In genomic region chr19:56874601-56875315, GRCm38 (mm10) we compare ENCODE assay signal across 9 mouse cellular contexts. TPM values are rescaled to one million over a fixed set of nuclear protein-coding genes. Genes with fewer than 3 reads are reported as not detected.
DNase-seq lines count a peak whose midpoint lies in the region; ATAC-seq and TF ChIP-seq lines count a peak whose summit lies in the region.
"Had no signal": no experiment of that assay in that cellular context is flagged by ENCODE, and none has a peak within 500 bp of the region (broad histone marks: within the 10 kb centered on the region; RNA-seq: fewer than 3 reads in every experiment).

No protein-coding gene starts in this region.

- 7% methylated on average over 30 of the region's 30 CpGs for WGBS in embryonic facial prominence, embryonic 13.5 days
- WGBS in kidney, postnatal 0 days: 7% methylated on average over 30 of the region's 30 CpGs
- WGBS in neural tube, embryonic 12.5 days: 9% methylated on average over 30 of the region's 30 CpGs

- peak overlapping the region; percentile 97 for H3K4me2 ChIP-seq in embryonic facial prominence, embryonic 13.5 days
- peak overlapping the region; percentile 86 for H3K4me2 ChIP-seq in kidney, postnatal 0 days (ENCODE audit: low read length)
- peak overlapping the region; percentile 97 for H3K4me2 ChIP-seq in neural tube, embryonic 12.5 days (replicated peaks)

- DNase-seq in kidney, adult 18-20 months: peak; percentile 18
- no peak for DNase-seq in kidney, postnatal 25 days
- DNase-seq in kidney, postnatal 0 days (ENCODE audit: low spot score): no peak
- DNase-seq in yolk sac, embryonic 10.5 days (ENCODE audit: low spot score): no peak
- DNase-seq in right cerebral cortex, postnatal 25 days: no peak
- no peak for DNase-seq in cerebellum, adult 9-10 months

- H3K27ac ChIP-seq in embryonic facial prominence, embryonic 13.5 days: no peak overlapping the region
- no peak overlapping the region for H3K27ac ChIP-seq in kidney, postnatal 0 days
- no peak overlapping the region for H3K27ac ChIP-seq in neural tube, embryonic 12.5 days

- H3K9ac ChIP-seq in embryonic facial prominence, embryonic 13.5 days: peak overlapping the region; percentile 72
- peak overlapping the region; percentile 53 for H3K9ac ChIP-seq in kidney, postnatal 0 days (ENCODE audit: low read depth, low read length)
- H3K9ac ChIP-seq in neural tube, embryonic 12.5 days: peak overlapping the region; percentile 44; the same call in 1 of the 2 replicates

- TF ChIP-seq CTCF in kidney, postnatal 0 days (IDR thresholded peaks at IDR 0.05; ENCODE audit: low read depth): no peak

- no peaks in the 10 kb centered on the region for H3K9me3 ChIP-seq in embryonic facial prominence, embryonic 13.5 days
- no peaks in the 10 kb centered on the region for H3K9me3 ChIP-seq in kidney, postnatal 0 days (replicated peaks; ENCODE audit: low read length)
- no peaks in the 10 kb centered on the region for H3K9me3 ChIP-seq in neural tube, embryonic 12.5 days
- H3K9me3 ChIP-seq: G1E had no signal

- H3K4me1 ChIP-seq in embryonic facial prominence, embryonic 13.5 days: peaks cover 46% of the 10 kb centered on the region
- peaks cover 6% of the 10 kb centered on the region for H3K4me1 ChIP-seq in kidney, postnatal 0 days (replicated peaks; ENCODE audit: insufficient read depth, low read length)
- H3K4me1 ChIP-seq in neural tube, embryonic 12.5 days: peaks cover 14% of the 10 kb centered on the region

- H3K36me3 ChIP-seq in embryonic facial prominence, embryonic 13.5 days: no peaks in the 10 kb centered on the region
- H3K36me3 ChIP-seq in kidney, postnatal 0 days (ENCODE audit: insufficient read depth, low read length): no peaks in the 10 kb centered on the region
- H3K36me3 ChIP-seq in neural tube, embryonic 12.5 days: no peaks in the 10 kb centered on the region
- H3K36me3 ChIP-seq: G1E had no signal

- peaks cover 63% of the 10 kb centered on the region for H3K27me3 ChIP-seq in embryonic facial prominence, embryonic 13.5 days
- peaks cover 16% of the 10 kb centered on the region for H3K27me3 ChIP-seq in kidney, postnatal 0 days (ENCODE audit: insufficient read depth, low read length)
- peaks cover 47% of the 10 kb centered on the region for H3K27me3 ChIP-seq in neural tube, embryonic 12.5 days (replicated peaks)

- peak overlapping the region; percentile 56 for H3K4me3 ChIP-seq in embryonic facial prominence, embryonic 13.5 days
- H3K4me3 ChIP-seq in kidney, postnatal 0 days (replicated peaks; ENCODE audit: low read depth, low read length): peak overlapping the region; percentile 46
- peak overlapping the region; percentile 48 for H3K4me3 ChIP-seq in neural tube, embryonic 12.5 days

- 0 out of 2 replicates have a peak, but pooled peaks have one; percentile 8 for ATAC-seq in embryonic facial prominence, embryonic 13.5 days (ENCODE audit: insufficient number of reproducible peaks, insufficient read depth, low FRiP score, low TSS enrichment, low read depth)
- no peak for ATAC-seq in kidney, postnatal 0 days (replicated peaks; ENCODE audit: low FRiP score, low read depth)
- ATAC-seq in neural tube, embryonic 12.5 days (ENCODE audit: low FRiP score, low read depth): no peak

RNA-seq across cellular contexts. Expression of gene Vwa2, which starts 0.7 kb away (rescaled TPM):
- polyA plus RNA-seq in embryonic facial prominence, embryonic 13.5 days (2015; fragmentation: Nextera tagmentation; extraction: Ambion mirVana): 7.5 and 8.0 TPM in 2 replicates
- 18.3 and 18.5 TPM in 2 replicates for polyA plus RNA-seq in kidney, postnatal 0 days (2015; fragmentation: Nextera tagmentation; extraction: Ambion mirVana)
- polyA plus RNA-seq in neural tube, embryonic 12.5 days (2016; fragmentation: Nextera tagmentation; extraction: Ambion mirVana): 1.5 TPM in 2 replicates
- polyA plus RNA-seq: G1E had no signal

RNA-seq across cellular contexts. Expression of gene Tdrd1, which starts 48.7 kb away (rescaled TPM):
- 1.3 and 1.5 TPM in 2 replicates for polyA plus RNA-seq in embryonic facial prominence, embryonic 13.5 days (2015; fragmentation: Nextera tagmentation; extraction: Ambion mirVana)
- polyA plus RNA-seq in kidney, postnatal 0 days (2015; fragmentation: Nextera tagmentation; extraction: Ambion mirVana): 0.48 and 0.58 TPM in 2 replicates
- polyA plus RNA-seq in neural tube, embryonic 12.5 days (2016; fragmentation: Nextera tagmentation; extraction: Ambion mirVana): 0.76 and 0.78 TPM in 2 replicates
- polyA plus RNA-seq: G1E had no signal

RNA-seq across cellular contexts. Expression of gene Ccdc186, which starts 52.8 kb away (rescaled TPM):
- 24.8 and 27.7 TPM in 2 replicates for polyA plus RNA-seq in embryonic facial prominence, embryonic 13.5 days (2015; fragmentation: Nextera tagmentation; extraction: Ambion mirVana)
- polyA plus RNA-seq in kidney, postnatal 0 days (2015; fragmentation: Nextera tagmentation; extraction: Ambion mirVana): 20.3 TPM in 2 replicates
- polyA plus RNA-seq in neural tube, embryonic 12.5 days (2016; fragmentation: Nextera tagmentation; extraction: Ambion mirVana): 24.7 and 25.1 TPM in 2 replicates
